Mouse (Mus musculus): ENCODE data around the gene Gm12184. TPM values are rescaled to one million over a fixed set of nuclear protein-coding genes. Genes with fewer than 3 reads are reported as not detected.
A peak's percentile ranks its signal among the peaks of the same experiment; 100 is the strongest.

Gene Gm12184
- polyA plus RNA-seq, 1 experiment, result 4.6 TPM

DNA sequence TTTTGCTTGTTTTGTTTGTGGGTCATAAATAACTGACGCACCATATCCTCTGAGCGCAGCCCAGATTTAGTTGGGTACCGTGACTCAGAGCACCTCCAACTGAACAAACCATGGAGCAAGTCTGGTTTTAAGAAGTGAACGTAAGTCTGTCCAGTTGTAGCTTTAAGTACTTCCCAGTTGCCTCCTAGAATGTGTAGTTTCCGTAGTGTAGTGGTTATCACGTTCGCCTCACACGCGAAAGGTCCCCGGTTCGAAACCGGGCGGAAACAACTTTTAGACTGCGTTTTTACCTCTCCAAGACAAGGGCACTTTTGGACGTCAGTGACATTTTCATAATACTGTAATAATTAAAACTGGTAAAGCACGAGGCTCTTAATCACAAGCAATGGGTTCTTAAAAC, 8.1 kb downstream of the Gm12184 start:
- peaks cover 67% of the 10 kb centered on the region for H3K4me1 ChIP-seq (ENCODE audit: control insufficient read depth)
- peaks cover 4% of the 10 kb centered on the region for H3K27me3 ChIP-seq (ENCODE audit: control insufficient read depth)
- H3K4me3 ChIP-seq (replicated peaks), result peak overlapping the region; percentile 87
- no peak for TF ChIP-seq GATA1 (IDR thresholded peaks at IDR 0.05; ENCODE audit: low read length)
- peaks cover 22% of the 10 kb centered on the region for H3K36me3 ChIP-seq (ENCODE audit: control insufficient read depth)
- H3K9me3 ChIP-seq (ENCODE audit: control insufficient read depth, low read length), result no peaks in the 10 kb centered on the region

- Histone ChIP-seq H3K27me3 (ENCODE audit: control insufficient read depth) (peaks cover 3% of the 10 kb centered on the region), H3K4me1 (ENCODE audit: control insufficient read depth) (peaks cover 63% of the 10 kb centered on the region), H3K36me3 (ENCODE audit: control insufficient read depth) (peaks cover 27% of the 10 kb centered on the region), H3K4me3 (replicated peaks) (peak overlapping the region; percentile 87), H3K9me3 (ENCODE audit: control insufficient read depth, low read length) (no peaks in the 10 kb centered on the region)
- no peak for TF ChIP-seq TAL1 (IDR thresholded peaks at IDR 0.05; ENCODE audit: low read length)
- no peak for TF ChIP-seq GATA1 (IDR thresholded peaks at IDR 0.05; ENCODE audit: low read length)
Measured at GRCm38 (mm10) chr11:48817794-48818193, 8.7 kb downstream of the Gm12184 start.

DNA sequence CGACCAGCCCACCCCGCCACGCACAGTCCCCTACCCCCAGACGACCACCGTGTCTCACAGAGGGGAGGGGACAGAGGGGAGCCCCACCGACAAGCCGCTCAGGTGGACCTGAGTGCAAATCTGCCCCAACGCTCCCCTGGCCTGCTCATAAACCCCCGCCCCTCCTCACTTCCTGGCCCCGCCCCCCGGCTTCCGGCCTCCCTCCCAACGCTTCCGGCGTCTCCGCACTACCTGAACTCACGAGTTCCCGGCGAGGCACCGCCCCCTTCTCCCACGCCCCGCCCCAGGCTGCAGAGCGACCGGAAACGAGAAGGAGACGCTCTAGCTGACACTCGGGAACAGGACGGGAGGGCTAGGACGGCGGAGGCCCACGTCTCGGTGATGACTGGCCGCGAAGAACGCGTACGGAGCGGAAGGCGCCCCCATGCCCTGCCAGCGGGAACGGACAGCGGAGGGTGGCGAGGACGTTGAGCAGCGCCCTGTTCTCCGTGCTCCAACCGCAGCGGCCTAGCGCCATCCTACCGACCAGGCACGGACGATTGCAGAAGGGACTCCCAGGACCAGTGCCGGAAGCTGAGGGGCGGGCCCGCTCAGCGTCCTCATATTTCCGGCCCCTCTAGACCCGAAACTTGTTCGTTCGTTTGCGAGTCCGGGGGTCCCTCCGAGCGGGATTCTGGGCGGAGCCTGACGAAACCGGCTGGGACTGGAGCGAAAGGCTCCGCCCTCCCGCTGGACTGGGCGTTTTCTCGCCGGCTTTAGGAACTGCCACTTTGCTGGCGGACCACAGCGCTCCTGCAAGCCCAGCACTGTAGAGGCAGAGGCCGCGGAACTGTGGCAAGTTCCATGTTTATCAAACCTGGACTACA, 9.4 kb downstream of the Gm12184 start, which contains the start of gene Trim41:
TSS of gene Trim41 (minus strand) at position 554 of the 866 bp plus-strand sequence.
- Histone ChIP-seq H3K9me3 (ENCODE audit: control insufficient read depth, low read length) (no peaks in the 10 kb centered on the region), H3K36me3 (ENCODE audit: control insufficient read depth) (peaks cover 34% of the 10 kb centered on the region), H3K4me3 (replicated peaks) (peak within 1 kb of the TSS; percentile 87), H3K4me1 (ENCODE audit: control insufficient read depth) (peaks cover 59% of the 10 kb centered on the region), H3K27me3 (ENCODE audit: control insufficient read depth) (no peaks in the 10 kb centered on the region)
- TF ChIP-seq TAL1 (IDR thresholded peaks at IDR 0.05; ENCODE audit: low read length), result no peak
- no peak for TF ChIP-seq GATA1 (IDR thresholded peaks at IDR 0.05; ENCODE audit: low read length)

DNA sequence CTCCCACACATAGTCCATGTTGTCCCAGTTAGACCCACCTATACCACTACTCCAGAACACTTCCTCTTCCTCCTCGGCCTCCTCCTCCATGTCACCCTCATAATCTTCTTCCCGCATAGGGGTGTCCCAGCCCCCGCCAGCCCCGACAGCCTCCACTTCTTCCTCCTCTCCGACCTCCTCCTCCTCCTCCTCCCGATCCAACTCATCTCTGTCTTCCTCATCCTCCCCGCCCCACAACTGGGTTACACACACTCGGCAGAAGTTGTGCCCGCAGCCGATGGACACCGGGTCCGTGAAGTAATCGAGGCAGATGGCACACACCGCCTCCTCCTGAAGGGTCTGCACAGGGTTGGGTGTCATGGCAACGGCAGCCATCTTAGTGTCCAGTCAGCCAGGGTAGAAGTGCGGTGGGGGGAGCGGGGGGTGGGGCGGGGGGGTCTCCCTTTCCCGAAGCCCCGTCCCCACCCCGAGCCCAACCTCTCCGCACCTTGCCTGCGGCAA, 10.1 kb downstream of the Gm12184 start:
- H3K9me3 ChIP-seq (ENCODE audit: control insufficient read depth, low read length), result no peaks in the 10 kb centered on the region
- H3K36me3 ChIP-seq (ENCODE audit: control insufficient read depth), result peaks cover 41% of the 10 kb centered on the region
- peaks cover 59% of the 10 kb centered on the region for H3K4me1 ChIP-seq (ENCODE audit: control insufficient read depth)
- TF ChIP-seq GATA1 (IDR thresholded peaks at IDR 0.05; ENCODE audit: low read length) (no peak), TAL1 (IDR thresholded peaks at IDR 0.05; ENCODE audit: low read length) (no peak)
- H3K27me3 ChIP-seq (ENCODE audit: control insufficient read depth), result no peaks in the 10 kb centered on the region
- peak overlapping the region; percentile 87 for H3K4me3 ChIP-seq (replicated peaks)

- TF ChIP-seq TAL1 (IDR thresholded peaks at IDR 0.05; ENCODE audit: low read length) (no peak), GATA1 (IDR thresholded peaks at IDR 0.05; ENCODE audit: low read length) (no peak)
- Histone ChIP-seq H3K27me3 (ENCODE audit: control insufficient read depth) (no peaks in the 10 kb centered on the region), H3K9me3 (ENCODE audit: control insufficient read depth, low read length) (no peaks in the 10 kb centered on the region), H3K4me3 (replicated peaks) (peak overlapping the region; percentile 87), H3K36me3 (ENCODE audit: control insufficient read depth) (peaks cover 45% of the 10 kb centered on the region), H3K4me1 (ENCODE audit: control insufficient read depth) (peaks cover 55% of the 10 kb centered on the region)
Measured at GRCm38 (mm10) chr11:48815851-48816250, 10.6 kb downstream of the Gm12184 start.

- Histone ChIP-seq H3K4me1 (ENCODE audit: control insufficient read depth) (peaks cover 50% of the 10 kb centered on the region), H3K36me3 (ENCODE audit: control insufficient read depth) (peaks cover 66% of the 10 kb centered on the region)
Measured at GRCm38 (mm10) chr11:48813782-48814181, 12.7 kb downstream of the Gm12184 start.

GRCm38 (mm10) chr11:48810142-48810541, 16.3 kb downstream of the Gm12184 start:
- Histone ChIP-seq H3K9me3 (ENCODE audit: control insufficient read depth, low read length) (no peaks in the 10 kb centered on the region), H3K4me3 (replicated peaks) (no peak overlapping the region), H3K36me3 (ENCODE audit: control insufficient read depth) (peaks cover 93% of the 10 kb centered on the region), H3K4me1 (ENCODE audit: control insufficient read depth) (peaks cover 33% of the 10 kb centered on the region), H3K27me3 (ENCODE audit: control insufficient read depth) (no peaks in the 10 kb centered on the region)
- TF ChIP-seq GATA1 (IDR thresholded peaks at IDR 0.05; ENCODE audit: low read length), result no peak
- no peak for TF ChIP-seq TAL1 (IDR thresholded peaks at IDR 0.05; ENCODE audit: low read length)

More at GRCm38 (mm10) chr11:48813782-48814181, 12.7 kb downstream of the Gm12184 start:
- Histone ChIP-seq H3K9me3 (ENCODE audit: control insufficient read depth, low read length) (no peaks in the 10 kb centered on the region), H3K27me3 (ENCODE audit: control insufficient read depth) (no peaks in the 10 kb centered on the region), H3K4me3 (replicated peaks) (no peak overlapping the region)
- TF ChIP-seq GATA1 (IDR thresholded peaks at IDR 0.05; ENCODE audit: low read length), result no peak
- no peak for TF ChIP-seq TAL1 (IDR thresholded peaks at IDR 0.05; ENCODE audit: low read length)

DNA sequence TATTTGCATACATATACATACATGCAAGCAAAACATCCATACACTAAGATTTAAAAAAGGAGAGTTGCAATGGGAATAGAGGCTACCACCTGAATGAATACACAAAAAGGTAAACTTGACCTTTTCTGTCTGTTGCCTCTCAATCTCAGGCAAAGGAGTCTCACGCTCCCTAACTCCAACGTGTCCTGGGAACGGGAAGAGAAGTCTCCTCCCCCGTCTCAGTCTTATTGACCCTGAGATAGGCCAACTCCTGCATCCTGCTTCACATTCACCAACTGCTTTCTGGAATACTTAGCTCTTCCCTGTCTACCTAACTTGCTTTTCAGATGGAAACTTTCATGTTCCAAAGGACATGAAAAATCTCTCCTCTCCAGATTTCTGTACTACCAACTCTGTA, 17.0 kb downstream of the Gm12184 start:
- Histone ChIP-seq H3K9me3 (ENCODE audit: control insufficient read depth, low read length) (no peaks in the 10 kb centered on the region), H3K36me3 (ENCODE audit: control insufficient read depth) (peaks cover 93% of the 10 kb centered on the region), H3K4me1 (ENCODE audit: control insufficient read depth) (peaks cover 28% of the 10 kb centered on the region), H3K27me3 (ENCODE audit: control insufficient read depth) (no peaks in the 10 kb centered on the region), H3K4me3 (replicated peaks) (no peak overlapping the region)
- no peak for TF ChIP-seq TAL1 (IDR thresholded peaks at IDR 0.05; ENCODE audit: low read length)

DNA sequence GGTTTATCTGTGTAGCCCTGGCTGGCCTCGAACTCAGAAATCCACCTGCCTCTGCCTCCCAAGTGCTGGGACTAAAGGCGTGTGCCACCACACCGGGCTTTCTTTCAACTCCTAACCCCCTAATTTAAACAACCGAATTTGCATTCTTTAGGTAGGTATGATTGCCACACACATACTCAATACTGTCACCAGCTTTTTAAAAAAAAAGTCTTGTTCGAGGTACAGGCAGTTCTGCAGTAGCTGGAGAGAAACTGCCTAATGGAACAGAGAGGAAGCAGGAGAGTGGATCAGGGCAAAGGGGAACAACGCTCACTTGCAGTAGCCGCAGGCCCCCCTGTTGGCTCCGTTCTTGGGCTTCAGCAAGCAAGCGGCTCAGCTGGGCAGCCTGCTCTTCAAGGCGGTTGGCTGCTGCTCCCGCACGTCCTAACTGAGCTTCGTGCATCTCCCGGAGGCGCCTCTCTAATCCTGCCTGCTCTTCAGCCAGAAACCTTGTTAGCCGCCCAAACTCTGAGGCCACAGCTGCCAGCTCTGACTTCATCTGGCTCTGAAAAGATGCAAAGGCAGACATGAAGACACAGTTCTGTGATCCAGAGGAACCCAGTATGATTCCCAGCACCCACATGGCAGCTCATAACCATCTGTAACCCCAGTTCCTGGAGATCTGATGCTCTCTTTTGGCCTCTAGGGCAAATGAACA, 17.6 kb downstream of the Gm12184 start:
- H3K9me3 ChIP-seq (ENCODE audit: control insufficient read depth, low read length), result no peaks in the 10 kb centered on the region
- no peak overlapping the region for H3K4me3 ChIP-seq (replicated peaks)
- TF ChIP-seq GATA1 (IDR thresholded peaks at IDR 0.05; ENCODE audit: low read length) (no peak), TAL1 (IDR thresholded peaks at IDR 0.05; ENCODE audit: low read length) (no peak)
- peaks cover 97% of the 10 kb centered on the region for H3K36me3 ChIP-seq (ENCODE audit: control insufficient read depth)
- H3K4me1 ChIP-seq (ENCODE audit: control insufficient read depth), result peaks cover 27% of the 10 kb centered on the region
- no peaks in the 10 kb centered on the region for H3K27me3 ChIP-seq (ENCODE audit: control insufficient read depth)
